Mouse (Mus musculus): ENCODE data around the gene A730015C16Rik. TPM values are rescaled to one million over a fixed set of nuclear protein-coding genes. Genes with fewer than 3 reads are reported as not detected.
A peak's percentile ranks its signal among the peaks of the same experiment; 100 is the strongest.

A730015C16Rik gene
- polyA plus RNA-seq, 1 experiment from 2014 or later, result 0.51 TPM

- no peaks in the 10 kb centered on the region for H3K9me3 ChIP-seq (ENCODE audit: control insufficient read depth, low read length)
- peak within 1 kb of the TSS; percentile 85 for H3K4me2 ChIP-seq
- no peaks in the 10 kb centered on the region for H3K27me3 ChIP-seq (replicated peaks; ENCODE audit: control insufficient read depth, insufficient read depth, low read length)
- H3K4me1 ChIP-seq (replicated peaks; ENCODE audit: control insufficient read depth, insufficient read depth, low read length), result peaks cover 9% of the 10 kb centered on the region
- ATAC-seq (replicated peaks; ENCODE audit: low FRiP score) (peak; percentile 73), DNase-seq (ENCODE audit: low spot score) (peak; percentile 85)
- peaks cover 6% of the 10 kb centered on the region; the same call in 1 of the 2 replicates for H3K36me3 ChIP-seq (ENCODE audit: control insufficient read depth, insufficient read depth, low read length)
- H3K27ac ChIP-seq (ENCODE audit: low read depth, low read length), result peak within 1 kb of the TSS; percentile 93
- peak within 1 kb of the TSS; percentile 95 for H3K4me3 ChIP-seq (ENCODE audit: low read depth, low read length)
- peak within 1 kb of the TSS; percentile 98 for H3K9ac ChIP-seq (ENCODE audit: low read depth, low read length)
- under 1% methylated on average over 34 of the region's 34 CpGs for WGBS
These were observed 14.1 kb downstream of the A730015C16Rik start, which contains the start of gene Txndc12 for GRCm38 (mm10) chr4:108834115-108834970. Gene Txndc12 (plus strand): TSS chr4:108834601.

GRCm38 (mm10) chr4:108833828-108834114, 14.6 kb downstream of the A730015C16Rik start:
- Histone ChIP-seq H3K4me3 (ENCODE audit: low read depth, low read length) (peak overlapping the region; percentile 95), H3K36me3 (ENCODE audit: control insufficient read depth, insufficient read depth, low read length) (peaks cover 6% of the 10 kb centered on the region), H3K27me3 (replicated peaks; ENCODE audit: control insufficient read depth, insufficient read depth, low read length) (no peaks in the 10 kb centered on the region), H3K9ac (ENCODE audit: low read depth, low read length) (peak overlapping the region; percentile 98), H3K27ac (ENCODE audit: low read depth, low read length) (peak overlapping the region; percentile 93), H3K9me3 (ENCODE audit: control insufficient read depth, low read length) (no peaks in the 10 kb centered on the region), H3K4me2 (peak overlapping the region; percentile 85), H3K4me1 (replicated peaks; ENCODE audit: control insufficient read depth, insufficient read depth, low read length) (peaks cover 9% of the 10 kb centered on the region)
- ATAC-seq (replicated peaks; ENCODE audit: low FRiP score) (no peak), DNase-seq (ENCODE audit: low spot score) (no peak)
- 0% methylated on average over 6 of the region's 6 CpGs for WGBS

- peak within 1 kb of the TSS; percentile 85 for H3K4me2 ChIP-seq
- DNase-seq (ENCODE audit: low spot score) (peak; percentile 96), ATAC-seq (replicated peaks; ENCODE audit: low FRiP score) (peak; percentile 93)
- no peaks in the 10 kb centered on the region for H3K27me3 ChIP-seq (replicated peaks; ENCODE audit: control insufficient read depth, insufficient read depth, low read length)
- H3K9me3 ChIP-seq (ENCODE audit: control insufficient read depth, low read length), result no peaks in the 10 kb centered on the region
- H3K36me3 ChIP-seq (ENCODE audit: control insufficient read depth, insufficient read depth, low read length), result peaks cover 4% of the 10 kb centered on the region
- WGBS, result under 1% methylated on average over 72 of the region's 73 CpGs
- peak within 1 kb of the TSS; percentile 98 for H3K9ac ChIP-seq (ENCODE audit: low read depth, low read length)
- peak within 1 kb of the TSS; percentile 95 for H3K4me3 ChIP-seq (ENCODE audit: low read depth, low read length)
- H3K27ac ChIP-seq (ENCODE audit: low read depth, low read length), result peak within 1 kb of the TSS; percentile 93
- H3K4me1 ChIP-seq (replicated peaks; ENCODE audit: control insufficient read depth, insufficient read depth, low read length), result peaks cover 9% of the 10 kb centered on the region
These were observed 15.2 kb downstream of the A730015C16Rik start, which contains the start of gene Btf3l4 for GRCm38 (mm10) chr4:108832916-108833827. Gene Btf3l4 (minus strand): TSS chr4:108833614.

- Histone ChIP-seq H3K27me3 (replicated peaks; ENCODE audit: control insufficient read depth, insufficient read depth, low read length) (no peaks in the 10 kb centered on the region), H3K4me3 (ENCODE audit: low read depth, low read length) (no peak overlapping the region), H3K4me1 (replicated peaks; ENCODE audit: control insufficient read depth, insufficient read depth, low read length) (peaks cover 8% of the 10 kb centered on the region), H3K4me2 (no peak overlapping the region), H3K36me3 (ENCODE audit: control insufficient read depth, insufficient read depth, low read length) (peaks cover 7% of the 10 kb centered on the region), H3K9ac (ENCODE audit: low read depth, low read length) (no peak overlapping the region), H3K9me3 (ENCODE audit: control insufficient read depth, low read length) (no peaks in the 10 kb centered on the region), H3K27ac (ENCODE audit: low read depth, low read length) (no peak overlapping the region)
- DNase-seq (ENCODE audit: low spot score), result no peak
- WGBS, result 94% methylated on average over 1 of the region's 1 CpGs
- no peak for ATAC-seq (replicated peaks; ENCODE audit: low FRiP score)
These were observed 17.7 kb downstream of the A730015C16Rik start for GRCm38 (mm10) chr4:108830698-108831097.

GRCm38 (mm10) chr4:108826643-108827042, 21.8 kb downstream of the A730015C16Rik start:
- peaks cover 24% of the 10 kb centered on the region for H3K36me3 ChIP-seq (ENCODE audit: control insufficient read depth, insufficient read depth, low read length)
- H3K9ac ChIP-seq (ENCODE audit: low read depth, low read length), result no peak overlapping the region
- H3K4me2 ChIP-seq, result no peak overlapping the region
- no peaks in the 10 kb centered on the region for H3K4me1 ChIP-seq (replicated peaks; ENCODE audit: control insufficient read depth, insufficient read depth, low read length)
- DNase-seq (ENCODE audit: low spot score), result no peak
- 84% methylated on average over 2 of the region's 2 CpGs for WGBS
- no peaks in the 10 kb centered on the region for H3K9me3 ChIP-seq (ENCODE audit: control insufficient read depth, low read length)
- no peak overlapping the region for H3K27ac ChIP-seq (ENCODE audit: low read depth, low read length)
- ATAC-seq (replicated peaks; ENCODE audit: low FRiP score), result no peak
- no peaks in the 10 kb centered on the region for H3K27me3 ChIP-seq (replicated peaks; ENCODE audit: control insufficient read depth, insufficient read depth, low read length)
- no peak overlapping the region for H3K4me3 ChIP-seq (ENCODE audit: low read depth, low read length)

- no peak for DNase-seq (ENCODE audit: low spot score)
- no peaks in the 10 kb centered on the region for H3K9me3 ChIP-seq (ENCODE audit: control insufficient read depth, low read length)
- no peak overlapping the region for H3K4me3 ChIP-seq (ENCODE audit: low read depth, low read length)
- H3K9ac ChIP-seq (ENCODE audit: low read depth, low read length), result no peak overlapping the region
- ATAC-seq (replicated peaks; ENCODE audit: low FRiP score), result no peak
- peaks cover 24% of the 10 kb centered on the region for H3K36me3 ChIP-seq (ENCODE audit: control insufficient read depth, insufficient read depth, low read length)
- H3K27me3 ChIP-seq (replicated peaks; ENCODE audit: control insufficient read depth, insufficient read depth, low read length), result no peaks in the 10 kb centered on the region
- H3K4me1 ChIP-seq (replicated peaks; ENCODE audit: control insufficient read depth, insufficient read depth, low read length), result no peaks in the 10 kb centered on the region
- 85% methylated on average over 1 of the region's 1 CpGs for WGBS
- H3K4me2 ChIP-seq, result no peak overlapping the region
- no peak overlapping the region for H3K27ac ChIP-seq (ENCODE audit: low read depth, low read length)
These were observed 22.3 kb downstream of the A730015C16Rik start for GRCm38 (mm10) chr4:108826096-108826495.

DNA sequence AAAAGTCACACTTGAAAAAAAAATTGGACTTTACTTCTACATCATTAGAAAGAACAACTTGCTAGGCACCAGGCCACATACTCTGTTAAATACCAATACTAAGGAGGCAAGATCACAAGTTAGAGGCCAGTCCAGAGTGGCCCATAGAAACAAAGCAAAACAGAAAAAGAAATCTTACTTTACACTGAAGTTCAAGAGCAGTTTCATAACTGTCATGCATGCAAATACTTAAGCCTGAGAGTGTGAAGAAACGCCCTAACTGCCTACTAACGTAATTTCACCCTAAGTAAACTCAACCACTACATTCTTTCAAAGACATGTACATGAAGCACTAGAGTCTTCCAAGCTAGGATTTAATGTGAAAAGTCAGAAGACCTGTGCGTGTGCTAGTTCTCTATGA, 22.7 kb downstream of the A730015C16Rik start:
- Histone ChIP-seq H3K36me3 (ENCODE audit: control insufficient read depth, insufficient read depth, low read length) (peaks cover 24% of the 10 kb centered on the region), H3K4me2 (no peak overlapping the region), H3K27me3 (replicated peaks; ENCODE audit: control insufficient read depth, insufficient read depth, low read length) (no peaks in the 10 kb centered on the region), H3K9me3 (ENCODE audit: control insufficient read depth, low read length) (no peaks in the 10 kb centered on the region), H3K9ac (ENCODE audit: low read depth, low read length) (no peak overlapping the region), H3K4me3 (ENCODE audit: low read depth, low read length) (no peak overlapping the region), H3K4me1 (replicated peaks; ENCODE audit: control insufficient read depth, insufficient read depth, low read length) (no peaks in the 10 kb centered on the region), H3K27ac (ENCODE audit: low read depth, low read length) (no peak overlapping the region)
- DNase-seq (ENCODE audit: low spot score) (no peak), ATAC-seq (replicated peaks; ENCODE audit: low FRiP score) (no peak)
- 89% methylated on average over 3 of the region's 3 CpGs for WGBS

DNA sequence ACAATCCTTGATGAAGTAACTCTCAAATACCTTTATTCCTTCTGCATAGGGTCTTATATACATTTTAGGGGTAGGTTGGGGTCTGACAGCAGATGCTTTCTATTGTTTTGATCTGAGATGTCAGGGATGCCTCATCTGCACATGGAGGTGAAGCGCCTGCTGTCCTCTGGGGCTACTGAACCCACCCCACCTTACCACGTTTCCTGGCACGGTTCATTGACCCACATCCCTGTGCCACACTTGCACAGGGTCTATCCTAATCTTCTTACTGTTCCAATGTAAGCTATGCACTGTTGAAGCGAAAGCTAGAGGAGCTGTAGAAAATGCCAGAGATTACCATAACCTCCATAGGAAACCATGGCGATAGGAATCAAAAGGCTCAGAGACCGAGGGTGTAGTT, 36.9 kb downstream of the A730015C16Rik start:
- H3K4me3 ChIP-seq (ENCODE audit: low read depth, low read length), result no peak overlapping the region
- DNase-seq (ENCODE audit: low spot score) (no peak), ATAC-seq (replicated peaks; ENCODE audit: low FRiP score) (no peak)
- H3K27ac ChIP-seq (ENCODE audit: low read depth, low read length), result no peak overlapping the region
- H3K9ac ChIP-seq (ENCODE audit: low read depth, low read length), result no peak overlapping the region
- no peaks in the 10 kb centered on the region for H3K36me3 ChIP-seq (ENCODE audit: control insufficient read depth, insufficient read depth, low read length)
- no peaks in the 10 kb centered on the region for H3K27me3 ChIP-seq (replicated peaks; ENCODE audit: control insufficient read depth, insufficient read depth, low read length)
- H3K4me2 ChIP-seq, result no peak overlapping the region
- WGBS, result 73% methylated on average over 6 of the region's 6 CpGs
- H3K9me3 ChIP-seq (ENCODE audit: control insufficient read depth, low read length), result no peaks in the 10 kb centered on the region
- H3K4me1 ChIP-seq (replicated peaks; ENCODE audit: control insufficient read depth, insufficient read depth, low read length), result no peaks in the 10 kb centered on the region

Data from liver, embryonic 11.5 days (tissue).